In genomic region chr4:152178916-152179705, GRCm38 (mm10) we compare ENCODE assay signal across 8 mouse cellular contexts. TPM values are rescaled to one million over a fixed set of nuclear protein-coding genes. Genes with fewer than 3 reads are reported as not detected.
DNase-seq lines count a peak whose midpoint lies in the region; ATAC-seq and TF ChIP-seq lines count a peak whose summit lies in the region.

No protein-coding gene starts in this region.

- no peaks in the 10 kb centered on the region for H3K9me3 ChIP-seq in intestine, embryonic 14.5 days (ENCODE audit: control insufficient read depth, low read length)

- ATAC-seq in intestine, embryonic 14.5 days (replicated peaks; ENCODE audit: low FRiP score, low TSS enrichment, low read depth) = no peak

- no peak for TF ChIP-seq CTCF in spleen, adult 2 months (IDR thresholded peaks at IDR 0.05; ENCODE audit: extremely low read depth, insufficient read depth, insufficient read length, insufficient replicate concordance)

- WGBS in spleen, adult 2 months = 12% methylated on average over 16 of the region's 16 CpGs
- 30% methylated on average over 16 of the region's 16 CpGs for WGBS in intestine, embryonic 14.5 days

- peaks cover 10% of the 10 kb centered on the region for H3K4me1 ChIP-seq in spleen, adult 2 months (ENCODE audit: control insufficient read depth, insufficient read depth, insufficient read length)
- peaks cover 13% of the 10 kb centered on the region; the same call in 1 of the 2 replicates for H3K4me1 ChIP-seq in intestine, embryonic 14.5 days (replicated peaks; ENCODE audit: control insufficient read depth, insufficient read depth, low read length)

- H3K36me3 ChIP-seq in spleen, adult 2 months (ENCODE audit: control insufficient read depth, insufficient read depth, low read length) = no peaks in the 10 kb centered on the region
- H3K36me3 ChIP-seq in intestine, embryonic 14.5 days (ENCODE audit: control insufficient read depth, insufficient read depth, low read length) = no peaks in the 10 kb centered on the region
- peaks cover 6% of the 10 kb centered on the region for H3K36me3 ChIP-seq in myocyte (ENCODE audit: control insufficient read depth, insufficient read depth)

- H3K4me3 ChIP-seq in spleen, adult 2 months (ENCODE audit: extremely low read depth, insufficient read depth, insufficient read length) = peak overlapping the region; percentile 60
- H3K4me3 ChIP-seq in intestine, embryonic 14.5 days (ENCODE audit: low read depth, low read length) = peak overlapping the region; percentile 63
- H3K4me3 ChIP-seq in myocyte = peak overlapping the region; percentile 57

- peak overlapping the region; percentile 37; the same call in 1 of the 2 replicates for H3K9ac ChIP-seq in intestine, embryonic 14.5 days (ENCODE audit: low read length)

- H3K79me2 ChIP-seq in myocyte (ENCODE audit: control insufficient read depth, insufficient read depth) = peaks cover 53% of the 10 kb centered on the region

- H3K27me3 ChIP-seq in spleen, adult 2 months (ENCODE audit: control insufficient read depth, insufficient read depth, low read length) = no peaks in the 10 kb centered on the region
- peaks cover 19% of the 10 kb centered on the region for H3K27me3 ChIP-seq in intestine, embryonic 14.5 days (replicated peaks; ENCODE audit: control insufficient read depth, insufficient read depth, low read length)
- no peaks in the 10 kb centered on the region for H3K27me3 ChIP-seq in myocyte (ENCODE audit: control insufficient read depth, insufficient read depth, insufficient read length)

- 0 out of 2 replicates have a peak overlapping the region, but pooled peaks have one; percentile 20 for H3K27ac ChIP-seq in spleen, adult 2 months (ENCODE audit: insufficient read depth, low read length)
- H3K27ac ChIP-seq in intestine, embryonic 14.5 days (ENCODE audit: low read depth) = no peak overlapping the region

- intact Hi-C loops in left cerebral cortex, postnatal 14 days (cut with DNase I) = no loop called here

- peak overlapping the region; percentile 90 for H3K4me2 ChIP-seq in intestine, embryonic 14.5 days (ENCODE audit: low read length)
- peak overlapping the region; percentile 77 for H3K4me2 ChIP-seq in myocyte (ENCODE audit: low read depth)

- H3ac ChIP-seq in myocyte (ENCODE audit: control insufficient read depth, insufficient read length) = peak overlapping the region; percentile 75

- TF ChIP-seq POLR2A in spleen, adult 2 months (IDR thresholded peaks at IDR 0.05; ENCODE audit: low read depth, low read length) = no peak
- TF ChIP-seq POLR2A in myocyte (IDR thresholded peaks at IDR 0.05; ENCODE audit: insufficient read length, low read depth) = no peak

- peak; percentile 69 for DNase-seq in adrenal gland, adult 2 months
- DNase-seq in adrenal gland, postnatal 4 days (ENCODE audit: low spot score in 2 of 2) = no peak
- DNase-seq in spleen, adult 2 months (ENCODE audit: low read depth in 1 of 2, low spot score in 2 of 2) = peak in 1 of 2 experiments; percentile 18
- no peak for DNase-seq in spleen, postnatal 36 days (ENCODE audit: low spot score in 2 of 2)
- DNase-seq in intestine, embryonic 14.5 days (ENCODE audit: low spot score) = no peak
- no peak for DNase-seq in left cerebral cortex, postnatal 14 days (ENCODE audit: low spot score in 2 of 2)
- DNase-seq in right cerebral cortex, postnatal 25 days = no peak

TF ChIP-seq in myocyte, 11 proteins besides CTCF, POLR2A, EP300 and RAD21:
- TF ChIP-seq POLR2AphosphoS2 (IDR thresholded peaks at IDR 0.05; ENCODE audit: insufficient read length, low read depth) (no peak), REST (IDR thresholded peaks at IDR 0.05; ENCODE audit: insufficient read depth, insufficient read length) (no peak)

RNA-seq across cellular contexts. Expression of gene Acot7, which starts 1.2 kb away (rescaled TPM):
- 10 to 100 TPM; 43.4 to 65.0 TPM for total RNA-seq in adrenal gland, adult 2 months (2021)
- polyA plus RNA-seq in adrenal gland, adult 2 months (2012; rRNA removed) = 22.1 and 25.5 TPM in 2 replicates
- 10 to 100 TPM; 39.1 to 44.4 TPM for total RNA-seq in adrenal gland, postnatal 4 days (2021)
- 15.4 and 17.9 TPM in 2 replicates for polyA plus RNA-seq in spleen, adult 2 months (2012; rRNA removed)
- 61.5 and 69.7 TPM in 2 replicates for polyA plus RNA-seq in intestine, embryonic 14.5 days (2014; fragmentation: Nextera tagmentation; extraction: Ambion mirVana)
- polyA plus RNA-seq in myocyte (2012; fragmentation: generic; extraction: Trizol) = 167 TPM
- 100 to 1,000 TPM; 377 to 378 TPM for total RNA-seq in left cerebral cortex, postnatal 14 days (2021)

RNA-seq across cellular contexts. Expression of gene Hes2, which starts 20.4 kb away (rescaled TPM):
- not detected for total RNA-seq in adrenal gland, adult 2 months (2021)
- polyA plus RNA-seq in adrenal gland, adult 2 months (2012; rRNA removed) = 0.57 TPM in 1 of 2 replicates, not detected in the other
- not detected for total RNA-seq in adrenal gland, postnatal 4 days (2021)
- polyA plus RNA-seq in spleen, adult 2 months (2012; rRNA removed) = not detected in 2 replicates
- not detected in 2 replicates for polyA plus RNA-seq in intestine, embryonic 14.5 days (2014; fragmentation: Nextera tagmentation; extraction: Ambion mirVana)
- not detected for polyA plus RNA-seq in myocyte (2012; fragmentation: generic; extraction: Trizol)
- not detected for total RNA-seq in left cerebral cortex, postnatal 14 days (2021)

RNA-seq across cellular contexts. Expression of gene Espn, which starts 26.9 kb away (rescaled TPM):
- total RNA-seq in adrenal gland, adult 2 months (2021) = 1 to 10 TPM; 1.7 to 2.3 TPM
- polyA plus RNA-seq in adrenal gland, adult 2 months (2012; rRNA removed) = 8.3 and 10.4 TPM in 2 replicates
- 1 to 10 TPM; 1.0 to 5.1 TPM for total RNA-seq in adrenal gland, postnatal 4 days (2021)
- 2.1 and 2.7 TPM in 2 replicates for polyA plus RNA-seq in spleen, adult 2 months (2012; rRNA removed)
- 22.8 and 24.2 TPM in 2 replicates for polyA plus RNA-seq in intestine, embryonic 14.5 days (2014; fragmentation: Nextera tagmentation; extraction: Ambion mirVana)
- 0.65 TPM for polyA plus RNA-seq in myocyte (2012; fragmentation: generic; extraction: Trizol)
- under 1 TPM; 0.24 to 0.44 TPM for total RNA-seq in left cerebral cortex, postnatal 14 days (2021)
